Mouse (Mus musculus): ENCODE data around the gene Fank1.
"Not testable (repeated sequence)": the region's sequence is repeated elsewhere in the genome, so short reads cannot be mapped to it uniquely, and the experiment has no call there.

Fank1 gene

GRCm38 (mm10) chr7:133829579-133829978 is 52.9 kb downstream of the Fank1 start:
- no peak for DNase-seq (ENCODE audit: low spot score)

- no peak for DNase-seq (ENCODE audit: low spot score)
Observed at GRCm38 (mm10) chr7:133839546-133839945, 62.9 kb downstream of the Fank1 start.

GRCm38 (mm10) chr7:133842079-133842478 is 65.4 kb downstream of the Fank1 start:
- DNase-seq (ENCODE audit: low spot score) = no peak

GRCm38 (mm10) chr7:133847175-133847574 is 70.5 kb downstream of the Fank1 start:
- DNase-seq (ENCODE audit: low spot score) = no peak

GRCm38 (mm10) chr7:133848180-133848579 is 71.5 kb downstream of the Fank1 start:
- DNase-seq (ENCODE audit: low spot score) = no peak

- DNase-seq (ENCODE audit: low spot score) = no peak
Observed at GRCm38 (mm10) chr7:133850735-133851134, 74.1 kb downstream of the Fank1 start.

GRCm38 (mm10) chr7:133856278-133856677 is 79.6 kb downstream of the Fank1 start:
- peak; percentile 42 for DNase-seq (ENCODE audit: low spot score)

GRCm38 (mm10) chr7:133858506-133858905 is 81.8 kb downstream of the Fank1 start:
- DNase-seq (ENCODE audit: low spot score) = no peak

GRCm38 (mm10) chr7:133859548-133859947 is 82.9 kb downstream of the Fank1 start:
- no peak for DNase-seq (ENCODE audit: low spot score)

- DNase-seq (ENCODE audit: low spot score) = no peak
Observed at GRCm38 (mm10) chr7:133862233-133862632, 85.6 kb downstream of the Fank1 start.

GRCm38 (mm10) chr7:133862723-133863122 is 86.1 kb downstream of the Fank1 start:
- no peak for DNase-seq (ENCODE audit: low spot score)

- DNase-seq (ENCODE audit: low spot score) = no peak
Observed at GRCm38 (mm10) chr7:133863151-133863550, 86.5 kb downstream of the Fank1 start.

GRCm38 (mm10) chr7:133863684-133864083 is 87.0 kb downstream of the Fank1 start:
- DNase-seq (ENCODE audit: low spot score) = no peak

GRCm38 (mm10) chr7:133870265-133870664 is 93.6 kb downstream of the Fank1 start:
- no peak for DNase-seq (ENCODE audit: low spot score)

- no peak for DNase-seq (ENCODE audit: low spot score)
Observed at GRCm38 (mm10) chr7:133872701-133873100, 96.0 kb downstream of the Fank1 start.

- DNase-seq (ENCODE audit: low spot score) = no peak
Observed at GRCm38 (mm10) chr7:133876139-133876538, 99.5 kb downstream of the Fank1 start.

GRCm38 (mm10) chr7:133876646-133877342 is 100.1 kb downstream of the Fank1 start:
- DNase-seq (ENCODE audit: low spot score) = no peak

- DNase-seq (ENCODE audit: low spot score) = no peak
Observed at GRCm38 (mm10) chr7:133879761-133880160, 103.1 kb downstream of the Fank1 start.

- not testable (repeated sequence) for DNase-seq (ENCODE audit: low spot score)
Observed at GRCm38 (mm10) chr7:133884759-133885431, 108.2 kb downstream of the Fank1 start.

- DNase-seq (ENCODE audit: low spot score) = peak; percentile 25
Observed at GRCm38 (mm10) chr7:133888926-133889920, 112.6 kb downstream of the Fank1 start.

GRCm38 (mm10) chr7:133889986-133890385 is 113.3 kb downstream of the Fank1 start:
- no peak for DNase-seq (ENCODE audit: low spot score)

- DNase-seq (ENCODE audit: low spot score) = no peak
Observed at GRCm38 (mm10) chr7:133891298-133891697, 114.6 kb downstream of the Fank1 start.
